Mouse (Mus musculus): ENCODE measurements around the gene Tsga10ip. TPM values are rescaled to one million over a fixed set of nuclear protein-coding genes. Genes with fewer than 3 reads are reported as not detected.

The Tsga10ip gene
- total RNA-seq (2023), result under 1 TPM in 1 of 2 experiments, not detected in 1; 0.20 TPM

GRCm38 (mm10) chr19:5402293-5402692, at the start of gene Tsga10ip:
Tsga10ip (minus strand) TSS chr19:5402526.

GRCm38 (mm10) chr19:5447515-5448353, 45.4 kb upstream of the Tsga10ip start, which contains the start of gene Fosl1:
Fosl1 (plus strand) TSS chr19:5447547.

GRCm38 (mm10) chr19:5424782-5425741, 22.7 kb upstream of the Tsga10ip start, which contains the start of the genes Drap1 and AI837181:
Drap1 (minus strand) TSS chr19:5424979.
AI837181 (plus strand) TSS chr19:5425144.

GRCm38 (mm10) chr19:5388588-5389242, 13.6 kb downstream of the Tsga10ip start, which contains the start of gene Sart1:
Sart1 (minus strand) TSS chr19:5388703.

GRCm38 (mm10) chr19:5367053-5367359, 35.3 kb downstream of the Tsga10ip start, which contains the start of gene Banf1:
Banf1 (minus strand) TSS chr19:5367168.

GRCm38 (mm10) chr19:5366175-5367052, 35.9 kb downstream of the Tsga10ip start, which contains the start of gene Eif1ad:
Eif1ad (plus strand) TSS chr19:5366741.

GRCm38 (mm10) chr19:5349502-5349873, 52.8 kb downstream of the Tsga10ip start, which contains the start of gene Cst6:
Cst6 (minus strand) TSS chr19:5349574.

Other genes starting within 250 kb of the Tsga10ip start
- gene Pacs1, start 129.4 kb downstream of the Tsga10ip start, total RNA-seq (2023), result 100 to 1,000 TPM; 105 to 106 TPM
- 100 to 1,000 TPM; 199 to 214 TPM for gene Sf3b2, start 107.1 kb downstream of the Tsga10ip start, total RNA-seq (2023)
- gene Gal3st3, start 104.2 kb downstream of the Tsga10ip start, total RNA-seq (2023), result not detected
- not detected for gene Catsper1, start 66.8 kb downstream of the Tsga10ip start, total RNA-seq (2023)
- not detected for gene Cst6, start 53.0 kb downstream of the Tsga10ip start, total RNA-seq (2023)
- 10 to 100 TPM; 21.3 to 25.1 TPM for gene Eif1ad, start 35.8 kb downstream of the Tsga10ip start, total RNA-seq (2023)
- 10 to 100 TPM; 65.2 to 82.5 TPM for gene Banf1, start 35.4 kb downstream of the Tsga10ip start, total RNA-seq (2023)
- gene Sart1, start 13.8 kb downstream of the Tsga10ip start, total RNA-seq (2023), result 10 to 100 TPM; 96.2 to 98.5 TPM
- 100 to 1,000 TPM; 122 to 124 TPM for gene Drap1, start 22.5 kb upstream of the Tsga10ip start, total RNA-seq (2023)
- gene AI837181, start 22.6 kb upstream of the Tsga10ip start, total RNA-seq (2023), result 10 to 100 TPM; 38.8 to 44.7 TPM
- 10 to 100 TPM; 47.9 to 66.9 TPM for gene Fosl1, start 45.0 kb upstream of the Tsga10ip start, total RNA-seq (2023)
- 1 to 10 TPM; 1.3 to 2.1 TPM for gene Ccdc85b, start 55.4 kb upstream of the Tsga10ip start, total RNA-seq (2023)
- gene Fibp, start 58.1 kb upstream of the Tsga10ip start, total RNA-seq (2023), result 10 to 100 TPM; 51.1 to 59.5 TPM
- under 1 TPM; 0.69 to 0.79 TPM for gene Ctsw, start 66.0 kb upstream of the Tsga10ip start, total RNA-seq (2023)
- gene Efemp2, start 71.4 kb upstream of the Tsga10ip start, total RNA-seq (2023), result 1 to 10 TPM in 1 of 2 experiments, under 1 TPM in 1; 0.20 to 1.2 TPM
- gene Mus81, start 85.9 kb upstream of the Tsga10ip start, total RNA-seq (2023), result 10 to 100 TPM; 19.9 to 20.9 TPM
- 1,000 to 10,000 TPM; 1,662 to 1,728 TPM for gene Cfl1, start 87.9 kb upstream of the Tsga10ip start, total RNA-seq (2023)
- gene 1700020D05Rik, start 101.3 kb upstream of the Tsga10ip start, total RNA-seq (2023), result 1 to 10 TPM in 1 of 2 experiments, under 1 TPM in 1; 0.88 to 1.6 TPM
- gene Snx32, start 108.0 kb upstream of the Tsga10ip start, total RNA-seq (2023), result 1 to 10 TPM; 3.6 to 4.3 TPM
- under 1 TPM in 1 of 2 experiments, not detected in 1; 0.13 TPM for gene Ovol1, start 158.1 kb upstream of the Tsga10ip start, total RNA-seq (2023)
- gene Ap5b1, start 165.5 kb upstream of the Tsga10ip start, total RNA-seq (2023), result 10 to 100 TPM; 69.1 to 69.3 TPM
- 100 to 1,000 TPM; 158 to 174 TPM for gene Rnaseh2c, start 199.3 kb upstream of the Tsga10ip start, total RNA-seq (2023)
- gene Kat5, start 207.7 kb upstream of the Tsga10ip start, total RNA-seq (2023), result 10 to 100 TPM; 81.3 to 83.8 TPM
- 10 to 100 TPM; 73.0 to 88.9 TPM for gene Rela, start 235.0 kb upstream of the Tsga10ip start, total RNA-seq (2023)